ENCODE assay signal across 8 mouse cellular contexts in genomic region chr9:20740407-20740806, GRCm38 (mm10). TPM values are rescaled to one million over a fixed set of nuclear protein-coding genes. Genes with fewer than 3 reads are reported as not detected.
DNase-seq lines count a peak whose midpoint lies in the region; ATAC-seq and TF ChIP-seq lines count a peak whose summit lies in the region.

No protein-coding gene starts in this region.

- WGBS in hindbrain, embryonic 10.5 days = 4% methylated on average over 12 of the region's 12 CpGs
- 3% methylated on average over 12 of the region's 12 CpGs for whole genome bisulfite sequencing in hindbrain, embryonic 13.5 days
- WGBS in intestine, postnatal 0 days = 1% methylated on average over 12 of the region's 12 CpGs
- WGBS in midbrain, embryonic 12.5 days = 2% methylated on average over 12 of the region's 12 CpGs
- WGBS in small intestine, adult 2 months = 2% methylated on average over 12 of the region's 12 CpGs

- H3K27ac ChIP-seq in hindbrain, embryonic 10.5 days = no peak overlapping the region
- H3K27ac ChIP-seq in hindbrain, embryonic 13.5 days = no peak overlapping the region
- H3K27ac ChIP-seq in intestine, postnatal 0 days (ENCODE audit: low read depth, low read length) = no peak overlapping the region
- H3K27ac ChIP-seq in midbrain, embryonic 12.5 days (replicated peaks) = no peak overlapping the region
- H3K27ac ChIP-seq in small intestine, adult 2 months (ENCODE audit: insufficient read depth, low read depth, low read length) = no peak overlapping the region

- peaks cover 45% of the 10 kb centered on the region for H3K27me3 ChIP-seq in hindbrain, embryonic 10.5 days (ENCODE audit: insufficient read depth, poor library complexity, severe bottlenecking)
- H3K27me3 ChIP-seq in hindbrain, embryonic 13.5 days = peaks cover 34% of the 10 kb centered on the region
- peaks cover 16% of the 10 kb centered on the region for H3K27me3 ChIP-seq in intestine, postnatal 0 days (replicated peaks; ENCODE audit: control insufficient read depth, insufficient read depth, low read length)
- H3K27me3 ChIP-seq in midbrain, embryonic 12.5 days = peaks cover 36% of the 10 kb centered on the region
- H3K27me3 ChIP-seq in small intestine, adult 2 months (ENCODE audit: control insufficient read depth, insufficient read depth, low read length) = peaks cover 12% of the 10 kb centered on the region

- no peak overlapping the region for H3K4me2 ChIP-seq in hindbrain, embryonic 13.5 days
- H3K4me2 ChIP-seq in intestine, postnatal 0 days (replicated peaks; ENCODE audit: low read depth) = peak overlapping the region; percentile 52
- H3K4me2 ChIP-seq in midbrain, embryonic 12.5 days (replicated peaks) = no peak overlapping the region

- no peak overlapping the region for H3K4me3 ChIP-seq in hindbrain, embryonic 10.5 days
- no peak overlapping the region for H3K4me3 ChIP-seq in hindbrain, embryonic 13.5 days
- peak overlapping the region; percentile 9; the same call in 1 of the 2 replicates for H3K4me3 ChIP-seq in intestine, postnatal 0 days (ENCODE audit: low read depth, low read length)
- no peak overlapping the region for H3K4me3 ChIP-seq in midbrain, embryonic 12.5 days
- H3K4me3 ChIP-seq in small intestine, adult 2 months (ENCODE audit: low read depth, low read length) = 0 out of 2 replicates have a peak overlapping the region, but pooled peaks have one; percentile 12

- peak; percentile 98 for TF ChIP-seq CTCF in intestine, postnatal 0 days (IDR thresholded peaks at IDR 0.05; ENCODE audit: low read depth)
- peak; percentile 90 for TF ChIP-seq CTCF in small intestine, adult 2 months (IDR thresholded peaks at IDR 0.05; ENCODE audit: extremely low read depth, insufficient read length, insufficient replicate concordance, low read depth, low read length)

- H3K4me1 ChIP-seq in hindbrain, embryonic 10.5 days (replicated peaks) = peaks cover 14% of the 10 kb centered on the region
- H3K4me1 ChIP-seq in hindbrain, embryonic 13.5 days (replicated peaks) = peaks cover 24% of the 10 kb centered on the region
- H3K4me1 ChIP-seq in intestine, postnatal 0 days (replicated peaks; ENCODE audit: control insufficient read depth, insufficient read depth, low read length) = no peaks in the 10 kb centered on the region
- peaks cover 8% of the 10 kb centered on the region; the same call in 1 of the 2 replicates for H3K4me1 ChIP-seq in midbrain, embryonic 12.5 days
- H3K4me1 ChIP-seq in small intestine, adult 2 months (ENCODE audit: control insufficient read depth, insufficient read depth, insufficient read length, low read length) = no peaks in the 10 kb centered on the region

- ATAC-seq in hindbrain, embryonic 13.5 days (ENCODE audit: low FRiP score) = no peak; the same call in 1 of the 2 replicates
- ATAC-seq in intestine, postnatal 0 days = peak; percentile 80
- ATAC-seq in midbrain, embryonic 12.5 days (ENCODE audit: low FRiP score, low read depth) = peak; percentile 57; the same call in 1 of the 2 replicates

- 0 out of 2 replicates have a peak, but pooled peaks cover 5% of the 10 kb centered on the region for H3K9me3 ChIP-seq in hindbrain, embryonic 10.5 days
- no peaks in the 10 kb centered on the region for H3K9me3 ChIP-seq in hindbrain, embryonic 13.5 days
- no peaks in the 10 kb centered on the region for H3K9me3 ChIP-seq in intestine, postnatal 0 days (ENCODE audit: control insufficient read depth)
- H3K9me3 ChIP-seq in midbrain, embryonic 12.5 days = no peaks in the 10 kb centered on the region

- peak; percentile 82 for DNase-seq in hindbrain, embryonic 10.5 days (ENCODE audit: low spot score)
- DNase-seq in embryo, embryonic 9.5 days (ENCODE audit: extremely low spot score) = peak; percentile 81
- DNase-seq in gastrocnemius, postnatal 4 days (ENCODE audit: low spot score in 2 of 2) = peak; percentile 58 to 80
- peak; percentile 80 to 83 for DNase-seq in left cerebral cortex, postnatal 36 days (ENCODE audit: low spot score in 2 of 2)

- no peaks in the 10 kb centered on the region for H3K36me3 ChIP-seq in hindbrain, embryonic 10.5 days
- H3K36me3 ChIP-seq in hindbrain, embryonic 13.5 days = no peaks in the 10 kb centered on the region
- no peaks in the 10 kb centered on the region for H3K36me3 ChIP-seq in intestine, postnatal 0 days (ENCODE audit: control insufficient read depth, insufficient read depth)
- no peaks in the 10 kb centered on the region for H3K36me3 ChIP-seq in midbrain, embryonic 12.5 days
- no peaks in the 10 kb centered on the region for H3K36me3 ChIP-seq in small intestine, adult 2 months (ENCODE audit: control insufficient read depth, insufficient read depth, low read length)

- intact Hi-C loops in left cerebral cortex, postnatal 36 days (cut with DNase I) = loop anchor here (2.0 to 10.0 kb wide), 2 partner anchors 64 to 90 kb away; no protein-coding TSS in a partner anchor

- no peak for TF ChIP-seq POLR2A in small intestine, adult 2 months (IDR thresholded peaks at IDR 0.05; ENCODE audit: low read depth, low read length)

- no peak overlapping the region for H3K9ac ChIP-seq in hindbrain, embryonic 13.5 days
- no peak overlapping the region for H3K9ac ChIP-seq in intestine, postnatal 0 days (ENCODE audit: low read depth, low read length)
- no peak overlapping the region for H3K9ac ChIP-seq in midbrain, embryonic 12.5 days (replicated peaks)

RNA-seq across cellular contexts. Expression of gene Olfm2, which starts 5.7 kb away (rescaled TPM):
- polyA plus RNA-seq in hindbrain, embryonic 10.5 days (2016; fragmentation: Nextera tagmentation; extraction: Ambion mirVana) = 46.9 and 76.4 TPM in 2 replicates
- 133 and 145 TPM in 2 replicates for polyA plus RNA-seq in hindbrain, embryonic 13.5 days (2015; fragmentation: Nextera tagmentation; extraction: Ambion mirVana)
- total RNA-seq in gastrocnemius, postnatal 4 days (2021) = under 1 TPM; 0.74 to 0.98 TPM
- polyA plus RNA-seq in intestine, postnatal 0 days (2015; fragmentation: Nextera tagmentation; extraction: Ambion mirVana) = 3.7 and 4.1 TPM in 2 replicates
- total RNA-seq in left cerebral cortex, postnatal 36 days (2021) = 100 to 1,000 TPM; 160 to 193 TPM
- 40.8 and 42.9 TPM in 2 replicates for polyA plus RNA-seq in midbrain, embryonic 12.5 days (2016; fragmentation: Nextera tagmentation; extraction: Ambion mirVana)
- polyA plus RNA-seq in small intestine, adult 2 months (2012; rRNA removed) = 0.91 and 2.2 TPM in 2 replicates

Comparison
In these comparisons a context has a peak if more than half of its experiments do, and no peak if none do; other contexts are left out.
1. H3K4me3 ChIP-seq: peak in intestine, postnatal 0 days (single experiment) and small intestine, adult 2 months (single experiment); none in hindbrain, embryonic 10.5 days (single experiment), hindbrain, embryonic 13.5 days (single experiment) and midbrain, embryonic 12.5 days (single experiment).
2. Peak in every context shown above with its lines, with median percentiles within 50 percentile points of each other: DNase-seq.